Mouse (Mus musculus) T-helper 1 cell (primary cell): ENCODE measurements around the gene Gm9745.
"Not testable (repeated sequence)": the region's sequence is repeated elsewhere in the genome, so short reads cannot be mapped to it uniquely, and the experiment has no call there.

Experiments
- in situ Hi-C: fragments of 300-600 bp; cut with MboI, MseI; formaldehyde crosslinking; loops from one replicate; pipeline ENCODE4 v1.15.1; 2025; ENCODE audit warnings: high pct_unique_total_duplicates

The Gm9745 gene

DNA sequence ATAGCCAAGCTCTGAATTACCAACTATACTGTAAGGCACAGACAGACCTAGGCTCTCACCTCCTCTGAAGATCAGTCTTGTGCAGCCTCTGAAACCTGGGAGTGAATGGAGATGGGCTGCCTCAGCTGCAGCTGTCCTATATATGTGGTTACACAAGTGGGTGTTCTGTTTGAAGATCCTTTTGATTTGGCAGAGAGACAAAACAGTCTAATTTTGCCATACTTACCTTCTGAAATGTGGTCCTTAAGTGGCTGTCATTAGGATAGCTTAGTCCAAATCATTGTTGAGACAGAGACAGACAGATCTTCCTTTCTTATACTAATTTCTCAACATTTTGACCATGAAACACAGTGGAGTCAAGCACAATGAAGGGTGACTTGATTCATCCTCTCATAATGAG is at the start of gene Gm9745:
TSS of gene Gm9745 (minus strand) at position 101 of the 400 bp plus-strand sequence.
- in situ Hi-C loops = not testable (repeated sequence)

GRCm38 (mm10) chr13:8997221-8997620 is 49.2 kb upstream of the Gm9745 start:
- in situ Hi-C loops = not testable (repeated sequence)

GRCm38 (mm10) chr13:8995990-8996786 is 48.2 kb upstream of the Gm9745 start, which contains the start of gene Gtpbp4:
TSS of gene Gtpbp4 (minus strand) at chr13:8996083.
- in situ Hi-C loops = no loop called here

DNA sequence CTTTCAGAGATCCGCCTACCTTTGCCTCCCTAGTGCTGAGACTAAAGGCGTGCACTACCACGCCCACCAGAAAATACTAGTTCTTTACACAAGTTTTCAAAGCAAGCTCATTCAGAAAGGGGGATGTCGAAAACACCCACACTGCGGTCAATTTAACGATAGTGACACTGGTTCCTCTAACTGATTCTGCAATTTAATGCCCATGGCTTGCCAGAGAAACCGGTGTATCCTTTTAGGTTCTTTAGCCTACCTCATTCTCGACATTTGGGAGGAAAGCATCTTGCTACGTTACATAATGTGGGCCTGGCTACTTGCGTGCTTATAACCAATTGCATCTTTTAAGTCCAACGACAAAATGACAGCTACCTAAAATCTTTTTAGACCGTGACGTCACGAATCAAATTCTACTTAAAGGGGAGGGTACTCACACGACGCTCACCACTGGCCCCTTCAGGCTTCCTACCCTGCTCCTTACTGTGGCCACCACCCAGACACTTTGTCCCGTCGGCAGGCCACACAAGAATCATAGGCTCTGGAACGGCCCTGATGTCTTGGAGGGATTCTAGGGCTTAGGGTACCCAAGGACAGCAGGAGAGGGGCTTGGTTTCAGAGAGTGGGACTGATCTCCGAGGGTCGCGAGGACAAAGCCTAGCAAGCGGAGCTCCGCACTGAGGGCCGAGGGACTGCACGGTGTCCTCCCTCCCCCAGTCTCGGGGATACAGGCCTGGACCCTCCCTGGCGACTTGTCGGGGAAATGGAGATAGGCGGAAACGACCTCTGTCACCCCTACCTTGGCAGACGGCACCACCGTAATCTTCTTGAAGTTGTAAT is 47.3 kb upstream of the Gm9745 start:
- in situ Hi-C loops = no loop called here

DNA sequence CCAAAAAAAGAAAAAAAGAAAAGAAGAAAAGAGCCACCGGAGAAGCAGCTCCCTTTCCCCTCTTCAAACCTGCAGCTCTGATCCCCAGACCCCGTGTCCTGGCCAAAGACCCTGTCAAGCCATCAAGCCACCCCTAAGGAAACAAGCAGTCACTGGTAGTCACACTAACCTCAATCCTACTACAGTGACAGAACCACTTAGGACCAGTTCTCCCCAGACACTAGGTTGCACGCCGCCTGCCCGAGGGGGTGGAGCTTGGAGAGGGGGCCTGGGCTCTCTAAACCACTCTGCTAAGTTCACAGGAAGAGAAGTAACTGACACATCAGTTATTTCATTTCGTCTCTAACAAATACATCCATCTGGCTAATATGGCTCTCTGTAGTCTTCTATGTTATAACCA is 44.2 kb upstream of the Gm9745 start:
- in situ Hi-C loops = no loop called here

- in situ Hi-C loops = no loop called here
Observed at GRCm38 (mm10) chr13:8972972-8973371, 24.9 kb upstream of the Gm9745 start.

- in situ Hi-C loops = no loop called here
Observed at GRCm38 (mm10) chr13:8972369-8972768, 24.3 kb upstream of the Gm9745 start.

DNA sequence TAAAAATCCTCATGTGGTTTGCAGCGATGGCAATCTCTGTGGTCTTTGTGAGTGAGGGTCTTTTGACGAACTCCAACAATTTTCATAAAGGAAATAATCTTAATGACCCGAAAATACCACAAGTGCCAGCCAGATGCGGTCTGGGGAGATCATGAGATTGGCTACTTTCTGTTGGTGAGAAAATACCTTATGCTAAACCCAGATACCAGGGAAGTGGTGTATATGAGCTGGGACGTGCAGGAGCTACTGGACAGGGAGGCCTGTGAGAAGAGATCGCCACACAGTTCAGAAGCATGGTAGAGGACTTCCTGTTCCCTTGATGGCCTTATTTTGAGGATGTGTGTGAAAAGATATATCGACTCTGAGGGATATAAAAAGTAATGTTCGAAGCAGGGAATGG is 19.7 kb upstream of the Gm9745 start:
- in situ Hi-C loops = no loop called here

- in situ Hi-C loops = no loop called here
Observed at GRCm38 (mm10) chr13:8965224-8965623, 17.2 kb upstream of the Gm9745 start.

DNA sequence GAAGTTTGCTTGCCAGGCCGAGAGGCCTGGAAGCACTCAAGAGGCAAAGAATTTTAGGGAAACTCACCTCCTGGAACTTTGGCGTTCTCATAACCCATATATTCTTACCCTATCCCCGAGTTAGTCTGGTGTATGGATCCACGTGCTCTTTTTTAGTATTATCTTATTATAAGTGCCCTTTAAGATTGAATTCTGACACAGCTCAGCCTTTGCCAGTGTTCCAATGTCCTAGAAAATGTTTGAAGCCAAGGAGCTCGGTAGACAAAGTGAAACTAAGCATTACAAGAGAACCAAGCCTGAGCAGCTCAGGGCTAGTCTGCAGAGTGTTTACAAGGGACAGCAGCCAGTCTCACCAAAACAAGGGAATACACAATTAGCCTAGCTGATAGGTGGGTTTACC is 14.2 kb upstream of the Gm9745 start:
- in situ Hi-C loops = not testable (repeated sequence)

GRCm38 (mm10) chr13:8961128-8961888 is 13.3 kb upstream of the Gm9745 start:
- in situ Hi-C loops = not testable (repeated sequence)

- in situ Hi-C loops = not testable (repeated sequence)
Observed at GRCm38 (mm10) chr13:8959554-8959953, 11.5 kb upstream of the Gm9745 start.

GRCm38 (mm10) chr13:8959058-8959457 is 11.0 kb upstream of the Gm9745 start:
- in situ Hi-C loops = not testable (repeated sequence)

DNA sequence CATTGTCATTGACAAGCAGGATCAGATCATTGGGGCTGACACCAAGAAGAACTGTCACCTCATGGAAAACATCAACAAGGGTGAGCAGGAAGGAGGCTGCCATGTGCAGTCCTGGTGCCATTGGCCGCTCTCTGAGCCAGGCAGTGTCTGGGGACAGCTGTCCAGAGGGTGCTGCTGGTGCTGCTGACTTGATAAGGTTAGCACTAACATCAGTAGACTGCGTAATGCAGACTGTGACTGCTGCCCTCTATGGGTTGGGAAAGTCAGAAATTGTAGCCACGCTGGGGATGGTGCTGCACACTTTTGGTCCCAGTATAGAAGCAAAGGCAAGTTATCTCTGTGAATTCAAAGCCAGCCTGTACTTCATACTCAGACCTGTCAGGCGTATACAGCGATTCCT is 8.8 kb upstream of the Gm9745 start:
- in situ Hi-C loops = not testable (repeated sequence)

DNA sequence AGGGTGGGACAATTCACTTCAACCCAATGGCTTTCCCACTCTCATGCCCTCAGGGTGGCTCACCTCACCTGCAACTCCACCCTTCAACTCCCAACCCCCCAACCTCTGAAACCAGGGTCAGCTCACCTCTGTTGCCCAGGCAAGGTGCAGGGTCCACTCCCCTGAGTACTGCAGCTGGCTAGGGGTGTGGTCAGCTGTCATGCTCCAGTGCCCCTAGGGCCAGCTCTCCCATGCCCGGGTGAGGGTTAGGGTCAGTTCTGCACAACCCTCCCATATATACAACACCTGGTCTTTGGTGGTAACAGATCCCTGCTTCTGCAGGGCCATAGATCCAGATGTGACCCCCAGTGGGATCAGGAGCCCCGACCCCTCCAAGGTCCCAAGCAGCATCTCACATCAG is 7.1 kb upstream of the Gm9745 start:
- in situ Hi-C loops = not testable (repeated sequence)

- in situ Hi-C loops = not testable (repeated sequence)
Observed at GRCm38 (mm10) chr13:8952563-8952962, 4.5 kb upstream of the Gm9745 start, which contains the start of gene Idi2. TSS of gene Idi2 (plus strand) at chr13:8952863.

- in situ Hi-C loops = not testable (repeated sequence)
Observed at GRCm38 (mm10) chr13:8943828-8944227, 4.2 kb downstream of the Gm9745 start.

GRCm38 (mm10) chr13:8941701-8942100 is 6.3 kb downstream of the Gm9745 start:
- in situ Hi-C loops = not testable (repeated sequence)

GRCm38 (mm10) chr13:8941110-8941509 is 6.9 kb downstream of the Gm9745 start:
- in situ Hi-C loops = not testable (repeated sequence)

GRCm38 (mm10) chr13:8937611-8938140 is 10.4 kb downstream of the Gm9745 start:
- in situ Hi-C loops = not testable (repeated sequence)

DNA sequence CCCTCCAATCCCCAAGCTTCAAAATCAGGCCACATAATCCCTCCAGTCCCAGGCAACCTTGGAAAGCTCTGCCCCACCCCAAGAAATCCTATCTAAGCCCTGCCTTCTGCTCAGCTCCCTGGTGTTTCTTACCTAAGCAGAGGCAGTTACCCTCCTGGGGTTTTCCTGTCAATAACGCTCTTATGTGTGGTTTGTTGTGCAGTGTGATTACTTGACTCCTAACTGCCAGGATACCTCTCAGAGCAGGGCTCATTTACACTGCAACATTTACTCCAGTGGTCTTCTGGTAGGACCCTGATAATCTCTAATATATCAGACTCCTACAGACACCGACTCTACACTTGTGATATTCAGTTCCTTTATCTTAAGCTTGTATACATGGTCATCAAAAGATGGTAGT is 14.5 kb downstream of the Gm9745 start:
- in situ Hi-C loops = no loop called here

GRCm38 (mm10) chr13:8913890-8914289 is 34.1 kb downstream of the Gm9745 start:
- in situ Hi-C loops = not testable (repeated sequence)
